Mouse (Mus musculus): ENCODE measurements around the gene Entpd7.
A peak's percentile ranks its signal among the peaks of the same experiment; 100 is the strongest.

Entpd7 gene

GRCm38 (mm10) chr19:43674316-43674689, 15.2 kb upstream of the Entpd7 start:
- DNase-seq (ENCODE audit: low read depth, low spot score), result no peak

DNA sequence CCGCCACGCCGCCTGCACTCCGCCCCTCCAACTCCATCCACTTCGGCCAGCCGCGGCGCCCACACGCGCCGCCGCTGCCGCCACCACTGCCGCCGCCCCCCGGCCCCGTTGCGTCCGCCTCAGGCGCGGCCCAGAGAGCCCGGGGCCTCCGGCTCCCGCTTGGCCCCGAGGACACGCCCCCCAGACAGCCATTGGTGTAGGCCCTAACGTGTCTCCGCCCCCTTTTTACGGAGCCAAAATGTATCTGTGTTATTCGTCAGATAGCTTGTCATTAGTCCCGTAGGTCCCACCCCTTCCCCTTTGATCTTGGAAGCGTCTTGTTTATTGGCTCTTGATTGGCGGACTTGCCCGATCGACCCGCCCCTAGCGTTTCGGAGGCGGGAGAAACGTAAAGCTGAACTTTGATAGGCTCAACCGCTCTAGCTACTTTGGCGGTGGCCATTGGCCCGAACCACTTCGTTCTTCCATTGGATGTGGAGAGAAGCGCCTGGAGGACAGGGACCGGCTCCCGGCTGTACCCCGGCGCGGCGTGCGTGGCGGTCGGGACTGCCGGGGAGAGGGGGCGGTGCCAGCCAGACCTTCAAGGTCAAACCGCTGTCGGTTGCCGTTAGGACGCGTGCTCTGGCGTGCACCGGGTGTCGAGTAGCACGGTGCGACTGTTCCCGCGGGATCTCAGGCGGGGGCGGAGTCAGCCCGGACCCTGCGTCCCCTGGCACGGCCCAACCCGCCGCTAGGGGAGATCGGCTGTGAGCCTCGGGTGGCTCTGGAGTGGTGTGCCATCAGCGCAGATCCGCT, 14.5 kb upstream of the Entpd7 start, which contains the start of gene Slc25a28:
Gene Slc25a28 (minus strand): TSS at position 152 of the 795 bp plus-strand sequence.
- peak; percentile 100 for DNase-seq (ENCODE audit: low read depth, low spot score)

- DNase-seq (ENCODE audit: low read depth, low spot score), result peak; percentile 83
These were observed 13.7 kb upstream of the Entpd7 start for GRCm38 (mm10) chr19:43675525-43676400.

GRCm38 (mm10) chr19:43678467-43679003, 10.9 kb upstream of the Entpd7 start:
- no peak for DNase-seq (ENCODE audit: low read depth, low spot score)

DNA sequence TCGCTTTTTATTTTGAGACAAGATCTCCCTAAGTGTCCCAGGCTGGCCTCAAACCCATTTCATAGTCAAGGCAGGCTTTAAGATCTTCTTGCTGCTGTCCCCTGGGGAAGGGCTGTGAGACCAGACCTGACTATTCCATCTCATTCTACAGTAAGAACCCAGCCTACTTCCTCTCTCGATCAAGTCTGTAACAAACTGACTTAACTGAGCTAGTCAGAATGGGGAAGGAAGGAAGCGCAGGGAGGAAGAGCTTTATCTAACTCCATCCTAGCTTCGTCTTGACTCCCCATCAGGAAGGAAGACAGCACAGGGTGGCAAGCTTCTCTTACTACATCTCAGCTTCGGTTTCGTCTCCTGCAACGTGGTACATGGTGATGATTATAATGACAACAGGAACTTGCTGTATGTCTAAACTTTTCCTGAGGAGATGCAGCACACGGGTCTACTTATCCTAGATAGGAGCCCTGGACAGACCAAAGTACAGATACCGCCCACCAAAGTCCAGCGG, 9.9 kb upstream of the Entpd7 start:
- no peak for DNase-seq (ENCODE audit: low read depth, low spot score)

GRCm38 (mm10) chr19:43681541-43681940, 7.9 kb upstream of the Entpd7 start:
- no peak for DNase-seq (ENCODE audit: low read depth, low spot score)

DNA sequence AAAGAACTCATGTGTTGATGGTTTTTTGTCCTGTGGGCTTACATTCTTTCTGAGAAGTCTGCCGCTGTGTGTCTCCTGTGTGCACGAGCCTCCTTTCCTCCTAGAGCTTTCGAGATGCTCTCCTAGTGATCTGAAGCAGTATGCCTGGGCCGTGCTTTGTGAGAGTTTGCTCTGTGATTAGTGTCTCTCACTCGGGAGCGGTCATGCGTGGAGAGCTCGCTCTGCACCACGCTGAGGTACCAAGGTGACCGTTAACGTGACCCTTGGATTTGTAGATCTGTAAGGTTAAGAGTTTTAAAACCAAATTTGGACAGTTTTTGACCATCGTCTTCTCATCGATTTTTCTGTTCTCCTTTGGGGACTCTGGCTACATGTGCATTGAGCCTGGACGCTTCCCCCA, 3.3 kb downstream of the Entpd7 start:
- no peak for DNase-seq (ENCODE audit: low read depth, low spot score)

DNA sequence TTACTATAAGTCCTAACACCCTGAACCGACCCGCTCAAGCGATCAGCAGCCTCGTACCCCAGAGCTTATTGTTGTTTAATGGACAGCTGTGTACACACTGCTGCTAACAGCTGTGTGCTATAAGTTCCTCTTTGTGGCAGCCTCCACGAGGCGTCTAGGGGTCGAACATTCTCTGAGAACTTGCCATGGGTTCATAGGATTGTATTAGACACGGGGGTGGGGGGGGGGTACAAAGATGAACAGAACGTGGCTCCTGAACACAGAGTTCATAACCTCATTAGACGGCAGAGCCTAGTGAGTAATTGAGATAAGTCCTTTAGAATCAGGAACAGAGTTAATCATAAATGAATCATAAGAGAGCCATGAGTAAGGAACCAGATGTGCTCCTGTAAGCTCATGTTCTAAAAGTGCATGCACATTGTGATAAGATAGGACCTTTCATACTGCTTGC, 6.1 kb downstream of the Entpd7 start:
- DNase-seq (ENCODE audit: low read depth, low spot score), result no peak

- peak; percentile 76 for DNase-seq (ENCODE audit: low read depth, low spot score)
These were observed 8.3 kb downstream of the Entpd7 start for GRCm38 (mm10) chr19:43697666-43698370.

DNA sequence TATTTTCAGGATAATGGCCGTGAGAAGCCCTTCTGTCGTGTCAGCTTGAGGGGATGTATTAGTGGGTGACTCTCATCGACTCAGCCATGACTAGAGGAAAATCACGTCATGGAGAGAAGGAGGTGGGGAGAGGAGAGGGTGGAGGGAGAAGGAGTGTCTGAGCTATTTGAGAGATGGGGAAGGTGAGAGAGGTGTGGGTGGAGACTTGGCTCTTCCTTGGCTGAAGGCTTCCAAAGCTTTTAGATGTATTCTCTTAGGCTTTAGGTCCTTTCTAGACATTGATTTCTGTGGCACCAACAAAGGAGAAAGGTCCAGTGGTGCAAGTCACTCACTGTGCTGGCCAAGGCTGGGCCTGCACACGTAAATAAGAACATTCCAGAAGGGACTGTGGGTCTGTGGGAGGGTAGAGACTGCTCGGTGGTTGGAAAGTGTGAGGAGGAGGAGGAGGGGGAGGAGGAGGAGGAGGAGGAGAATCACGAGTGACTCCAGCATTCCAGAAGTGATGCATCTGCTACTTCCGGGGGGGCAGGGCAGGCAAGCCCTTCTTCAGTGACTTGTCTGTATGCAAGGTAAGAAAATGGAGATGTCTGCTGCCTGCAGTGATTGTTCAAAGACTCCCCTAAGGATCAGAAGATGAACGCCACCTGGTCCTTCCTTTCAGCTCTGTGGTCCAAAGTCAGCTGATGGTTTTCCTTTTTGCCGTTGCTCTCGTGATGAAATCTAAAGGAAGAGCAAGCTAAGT, 9.7 kb downstream of the Entpd7 start:
- peak; percentile 86 for DNase-seq (ENCODE audit: low read depth, low spot score)

GRCm38 (mm10) chr19:43699763-43700155, 10.3 kb downstream of the Entpd7 start:
- peak; percentile 71 for DNase-seq (ENCODE audit: low read depth, low spot score)

- DNase-seq (ENCODE audit: low read depth, low spot score), result no peak
These were observed 14.7 kb downstream of the Entpd7 start for GRCm38 (mm10) chr19:43704211-43704610.

DNA sequence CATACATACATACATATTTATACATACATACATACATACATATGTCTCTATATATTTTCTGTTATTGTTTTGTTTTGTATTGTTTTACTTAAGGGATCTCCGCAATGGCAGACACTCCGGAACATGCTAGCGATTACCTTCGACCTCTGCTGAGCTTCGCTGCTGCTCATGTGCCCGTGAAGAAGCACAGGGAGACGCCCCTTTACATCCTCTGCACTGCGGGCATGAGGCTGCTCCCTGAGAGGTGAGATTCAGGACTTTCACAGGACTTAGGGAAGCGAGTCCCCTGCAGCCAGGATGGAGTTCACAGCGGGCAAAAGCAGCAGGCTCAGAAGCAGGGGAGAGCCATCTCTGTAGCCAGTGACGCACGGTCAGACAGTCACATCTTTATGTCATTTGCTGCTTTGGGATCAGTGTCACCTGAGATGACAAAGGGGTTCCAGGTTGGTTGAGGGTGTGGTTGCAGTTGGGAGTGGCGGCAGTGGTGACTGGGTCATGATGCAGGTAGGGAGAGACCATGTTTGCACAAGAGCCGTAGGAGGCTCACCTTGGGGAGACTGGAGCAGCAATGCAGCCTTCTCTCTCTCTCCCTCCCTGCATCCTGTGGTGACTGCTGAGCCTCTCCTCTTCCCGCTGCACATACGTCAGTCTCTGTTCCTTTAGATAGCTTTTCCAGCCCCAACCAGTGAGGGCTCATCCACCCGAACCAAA, 15.5 kb downstream of the Entpd7 start:
- no peak for DNase-seq (ENCODE audit: low read depth, low spot score)

DNA sequence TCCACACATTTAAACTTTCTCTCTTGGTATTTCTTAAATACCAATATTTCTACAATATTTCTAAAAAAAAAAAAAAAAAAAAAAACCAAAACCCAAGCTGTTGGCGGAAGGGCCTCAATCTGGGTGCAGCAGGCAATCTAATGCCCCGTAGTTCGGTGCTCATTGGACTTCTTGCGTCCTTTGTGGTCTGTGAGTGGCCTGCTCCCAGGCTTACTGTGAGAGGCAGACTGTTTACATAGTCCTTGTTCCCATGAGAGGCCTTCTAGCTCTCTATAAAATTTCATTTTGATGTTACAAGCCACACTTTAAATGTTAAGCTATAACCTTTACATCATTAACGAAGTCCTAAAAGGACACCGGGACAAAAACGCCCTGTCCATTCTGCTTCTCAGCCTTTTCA, 18.7 kb downstream of the Entpd7 start:
- no peak for DNase-seq (ENCODE audit: low read depth, low spot score)

DNA sequence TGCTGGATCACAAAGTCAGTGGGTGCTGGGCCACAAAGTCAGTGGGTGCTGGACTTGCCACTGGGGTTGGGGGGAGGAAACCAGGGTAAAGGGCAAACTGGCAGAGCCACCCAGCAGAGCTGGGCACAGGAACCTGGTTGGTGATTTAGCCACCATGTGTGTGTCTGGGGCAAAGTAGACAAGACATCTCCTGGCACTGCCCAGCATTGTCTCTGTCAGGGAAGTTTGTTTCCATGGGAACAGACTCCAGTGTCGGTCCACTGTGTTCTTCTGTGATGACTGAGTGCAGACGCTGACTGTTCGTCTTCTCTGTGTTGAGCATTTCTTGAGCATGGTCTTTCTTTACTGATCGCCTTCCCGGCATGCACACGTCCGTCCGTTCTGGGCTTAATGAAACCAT, 19.8 kb downstream of the Entpd7 start:
- peak; percentile 56 for DNase-seq (ENCODE audit: low read depth, low spot score)

DNA sequence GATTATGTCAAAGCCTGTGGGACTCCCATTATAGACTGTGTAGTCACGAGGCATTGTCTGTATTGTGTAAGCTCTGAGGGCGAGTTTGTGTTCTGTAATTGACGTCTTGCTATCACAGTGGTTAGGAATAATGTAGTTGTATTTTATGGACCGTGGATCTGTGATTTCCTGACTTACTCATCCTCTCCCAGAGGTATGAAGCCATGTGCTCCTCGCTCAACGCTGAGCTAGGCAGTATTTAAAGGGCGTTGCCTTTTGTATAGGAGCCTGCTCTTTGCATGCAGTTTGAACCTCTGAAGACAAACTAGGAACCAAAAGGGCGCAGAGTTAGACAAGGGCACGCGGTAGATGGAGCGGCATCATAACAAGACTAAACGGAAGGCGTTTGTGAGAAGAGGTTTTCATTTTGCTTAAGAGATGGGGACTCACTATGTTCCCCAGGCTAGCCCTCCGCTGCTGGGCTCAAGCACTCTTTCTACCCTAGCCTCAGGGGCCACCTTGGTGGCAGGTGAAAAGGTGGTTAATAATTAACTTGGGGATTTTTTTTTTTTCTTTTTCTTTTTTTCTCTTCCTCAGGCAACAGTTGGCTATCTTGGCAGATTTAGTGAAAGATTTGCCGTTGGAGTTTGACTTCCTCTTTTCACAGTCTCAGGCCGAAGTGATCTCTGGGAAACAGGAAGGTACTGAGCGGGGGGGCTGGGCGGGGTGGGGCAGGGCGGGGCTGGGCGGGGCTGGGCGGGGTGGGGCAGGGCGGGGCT, 21.9 kb downstream of the Entpd7 start:
- DNase-seq (ENCODE audit: low read depth, low spot score), result no peak

GRCm38 (mm10) chr19:43711971-43712370, 22.5 kb downstream of the Entpd7 start:
- no peak for DNase-seq (ENCODE audit: low read depth, low spot score)

DNA sequence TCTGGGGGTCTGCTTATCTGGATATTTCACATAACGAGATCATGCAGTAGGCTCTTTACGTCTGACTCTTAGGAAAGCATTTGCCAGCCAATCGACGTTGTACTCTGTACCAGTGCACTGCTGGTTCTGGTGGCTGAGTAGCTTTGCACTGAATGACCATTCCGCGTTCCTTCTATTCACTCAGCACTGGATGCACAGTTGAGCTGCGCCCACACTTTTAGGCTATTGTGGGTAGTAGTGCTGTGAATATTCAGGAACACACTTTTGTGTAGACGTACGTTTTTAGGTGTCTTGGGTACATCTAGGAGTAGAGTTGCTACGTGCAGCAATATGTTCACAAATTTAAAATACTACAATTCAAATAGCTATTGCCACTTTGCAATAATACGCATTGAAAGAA, 30.6 kb downstream of the Entpd7 start:
- DNase-seq (ENCODE audit: low read depth, low spot score), result peak; percentile 26

GRCm38 (mm10) chr19:43722891-43723290, 33.4 kb downstream of the Entpd7 start:
- DNase-seq (ENCODE audit: low read depth, low spot score), result no peak

Measured in brain, adult 2 months (tissue).